Mouse (Mus musculus) MEL (cell line): ENCODE results near the gene Man2b2.

Experiments
- CHD1 ChIP-seq: IDR thresholded peaks from 2 replicates; pipeline ENCODE4 v1.6.1; 2012; ENCODE audit warnings: low read depth, mild to moderate bottlenecking, inconsistent platforms, low read length, improper control_type of control experiment
- CTCF ChIP-seq, 3 experiments: IDR thresholded peaks in 2 of 3; conservative IDR thresholded peaks in 1 of 3; 2 replicates each; pipeline ENCODE4 v1.5.1; 2011 to 2012; ENCODE audit warnings: low read length in 3 of 3, low read depth in 2 of 3, mild to moderate bottlenecking in 2 of 3, improper control_type of control experiment in 1 of 3, inconsistent platforms in 1 of 3, mixed read lengths in 1 of 3, moderate library complexity in 1 of 3; ENCODE audit not compliant: control insufficient read depth in 1 of 3, insufficient read depth in 1 of 3, poor library complexity in 1 of 3, severe bottlenecking in 1 of 3
- ELF1 ChIP-seq: IDR thresholded peaks from 2 replicates; pipeline ENCODE4 v1.6.1; 2014; ENCODE audit warnings: low read depth, mild to moderate bottlenecking, inconsistent platforms, low read length, improper control_type of control experiment, moderate library complexity
- EP300 ChIP-seq, 2 experiments: IDR thresholded peaks; 2 replicates each; pipeline ENCODE4 v1.6.1; 2011; ENCODE audit warnings: improper control_type of control experiment in 2 of 2, low read length in 2 of 2, low read depth in 1 of 2, mild to moderate bottlenecking in 1 of 2
- GATA1 ChIP-seq: IDR thresholded peaks from 2 replicates; pipeline ENCODE4 v1.6.1; 2011; ENCODE audit warnings: low read depth, low read length, improper control_type of control experiment
- HCFC1 ChIP-seq: IDR thresholded peaks from 2 replicates; pipeline ENCODE4 v1.6.1; 2012; ENCODE audit warnings: low read depth, mild to moderate bottlenecking, inconsistent platforms, low read length, improper control_type of control experiment, moderate library complexity
- JUND ChIP-seq: IDR thresholded peaks from 2 replicates; pipeline ENCODE4 v1.6.1; 2011; ENCODE audit warnings: low read depth, mild to moderate bottlenecking, improper control_type of control experiment, low read length
- KAT2A ChIP-seq: conservative IDR thresholded peaks from 2 replicates; pipeline ENCODE4 v1.6.1; 2012; ENCODE audit warnings: low read depth, low read length, improper control_type of control experiment, inconsistent platforms
- MAFK ChIP-seq: IDR thresholded peaks from 2 replicates; pipeline ENCODE4 v1.6.1; 2011; ENCODE audit warnings: low read depth, mild to moderate bottlenecking, low read length, improper control_type of control experiment, borderline replicate concordance
- MAX ChIP-seq: IDR thresholded peaks from 2 replicates; pipeline ENCODE4 v1.6.1; 2011; ENCODE audit warnings: low read length, improper control_type of control experiment
- POLR2A ChIP-seq, 2 experiments: IDR thresholded peaks; 2 replicates each; pipeline ENCODE4 v1.6.1; 2011 to 2012; ENCODE audit warnings: low read length in 2 of 2, mild to moderate bottlenecking in 2 of 2, control low read depth in 1 of 2, improper control_type of control experiment in 1 of 2, low read depth in 1 of 2, moderate library complexity in 1 of 2; ENCODE audit not compliant: control insufficient read depth in 1 of 2, insufficient read depth in 1 of 2, poor library complexity in 1 of 2
- TAL1 ChIP-seq: IDR thresholded peaks from 2 replicates; pipeline ENCODE4 v1.6.1; 2012; ENCODE audit warnings: mild to moderate bottlenecking, inconsistent platforms, low read length, moderate library complexity, mixed read lengths
- TCF12 ChIP-seq: IDR thresholded peaks from 2 replicates; pipeline ENCODE4 v1.6.1; 2014; ENCODE audit warnings: low read depth, mild to moderate bottlenecking, inconsistent platforms, low read length, improper control_type of control experiment, moderate library complexity
- UBTF ChIP-seq: IDR thresholded peaks from 2 replicates; pipeline ENCODE4 v1.6.1; 2012; ENCODE audit warnings: low read depth, mild to moderate bottlenecking, inconsistent platforms, low read length, improper control_type of control experiment, moderate library complexity, borderline replicate concordance; ENCODE audit not compliant: insufficient read depth

DNA sequence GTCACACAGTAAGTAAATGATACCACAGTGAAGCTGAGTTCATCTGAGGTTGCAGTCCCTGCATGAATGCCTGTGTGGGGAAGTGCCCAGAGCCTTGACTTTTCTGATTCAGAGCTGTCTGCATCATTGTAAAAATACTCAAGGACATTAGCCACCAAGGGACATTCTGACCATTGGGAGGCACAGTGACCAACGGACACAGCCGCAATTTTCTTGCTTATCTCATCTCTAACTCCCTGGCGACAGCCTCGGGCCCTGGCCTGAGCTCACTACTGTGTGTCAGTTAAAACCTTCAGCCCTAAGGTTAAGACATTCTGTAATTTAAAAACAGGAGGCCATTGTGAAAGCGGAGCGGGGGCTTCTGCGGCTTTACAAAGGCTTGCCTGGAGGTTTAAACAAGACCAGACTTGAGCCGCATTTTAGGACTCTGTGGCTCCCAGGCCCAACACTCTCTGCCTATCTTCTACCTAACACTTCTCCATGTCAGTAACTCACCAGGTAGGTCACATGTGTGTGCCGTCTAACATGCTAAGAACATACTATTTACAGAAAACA is 54.4 kb downstream of the Man2b2 start:
- no peak for TF ChIP-seq CTCF (IDR thresholded peaks at IDR 0.05 in 2 of 3, conservative IDR thresholded peaks at IDR 0.05 in 1 of 3; ENCODE audit: control insufficient read depth in 1 of 3, insufficient read depth in 1 of 3, low read depth in 2 of 3, low read length in 3 of 3, poor library complexity in 1 of 3, severe bottlenecking in 1 of 3)
- TF ChIP-seq POLR2A (IDR thresholded peaks at IDR 0.05; ENCODE audit: control insufficient read depth in 1 of 2, insufficient read depth in 1 of 2, low read depth in 1 of 2, low read length in 2 of 2, poor library complexity in 1 of 2) = no peak
- TF ChIP-seq ELF1 = no peak
- no peak for TF ChIP-seq GATA1
- TF ChIP-seq KAT2A = no peak
- no peak for TF ChIP-seq TCF12
- no peak for TF ChIP-seq MAFK
- TF ChIP-seq HCFC1 = no peak
- no peak for TF ChIP-seq EP300 (IDR thresholded peaks at IDR 0.05; ENCODE audit: low read depth in 1 of 2, low read length in 2 of 2)
- TF ChIP-seq UBTF = no peak
- no peak for TF ChIP-seq TAL1
- no peak for TF ChIP-seq JUND
- TF ChIP-seq MAX = no peak
- no peak for TF ChIP-seq CHD1
